Mouse (Mus musculus): Measurements from ENCODE around the gene Fam213b. TPM values are rescaled to one million over a fixed set of nuclear protein-coding genes. Genes with fewer than 3 reads are reported as not detected.

Gene Fam213b
- polyA plus RNA-seq, 1 experiment from 2014 or later: 41.8 TPM

- Histone ChIP-seq H3K4me2 (no peak overlapping the region), H3K9me3 (ENCODE audit: control insufficient read depth, low read length) (no peaks in the 10 kb centered on the region), H3K27me3 (ENCODE audit: control insufficient read depth, insufficient read depth, low read length) (peaks cover 21% of the 10 kb centered on the region), H3K27ac (ENCODE audit: low read depth, low read length) (no peak overlapping the region), H3K9ac (ENCODE audit: low read length) (no peak overlapping the region), H3K4me1 (ENCODE audit: control insufficient read depth, insufficient read depth, low read length) (peaks cover 3% of the 10 kb centered on the region), H3K4me3 (ENCODE audit: low read depth, low read length) (no peak overlapping the region), H3K36me3 (ENCODE audit: control insufficient read depth, insufficient read depth, low read length) (no peaks in the 10 kb centered on the region)
- peak; percentile 77 for DNase-seq (ENCODE audit: low spot score, missing footprints)
- ATAC-seq (ENCODE audit: low FRiP score): no peak
- WGBS: 100% methylated on average over 1 of the region's 1 CpGs
These were observed 46.2 kb downstream of the Fam213b start for GRCm38 (mm10) chr4:154852696-154853095.

Other genes with a start within 250 kb of the Fam213b start
- gene Actrt2, start 231.3 kb downstream of the Fam213b start, polyA plus RNA-seq (2014; fragmentation: Nextera tagmentation; extraction: Ambion mirVana): not detected in 2 replicates
- 0.25 and 0.31 TPM in 2 replicates for gene Ttc34, start 61.7 kb downstream of the Fam213b start, polyA plus RNA-seq (2014; fragmentation: Nextera tagmentation; extraction: Ambion mirVana)
- 0.29 and 0.56 TPM in 2 replicates for gene Mmel1, start 29.6 kb downstream of the Fam213b start, polyA plus RNA-seq (2014; fragmentation: Nextera tagmentation; extraction: Ambion mirVana)
- gene Tnfrsf14, start 29.4 kb upstream of the Fam213b start, polyA plus RNA-seq (2014; fragmentation: Nextera tagmentation; extraction: Ambion mirVana): 0.93 and 1.2 TPM in 2 replicates
- 456 and 535 TPM in 2 replicates for gene Hes5, start 61.8 kb upstream of the Fam213b start, polyA plus RNA-seq (2014; fragmentation: Nextera tagmentation; extraction: Ambion mirVana)
- 37.0 and 40.4 TPM in 2 replicates for gene Pank4, start 65.0 kb upstream of the Fam213b start, polyA plus RNA-seq (2014; fragmentation: Nextera tagmentation; extraction: Ambion mirVana)
- gene Plch2, start 157.6 kb upstream of the Fam213b start, polyA plus RNA-seq (2014; fragmentation: Nextera tagmentation; extraction: Ambion mirVana): 0.81 and 0.85 TPM in 2 replicates
- gene Pex10, start 167.9 kb upstream of the Fam213b start, polyA plus RNA-seq (2014; fragmentation: Nextera tagmentation; extraction: Ambion mirVana): 8.2 and 9.7 TPM in 2 replicates
- gene Rer1, start 187.2 kb upstream of the Fam213b start, polyA plus RNA-seq (2014; fragmentation: Nextera tagmentation; extraction: Ambion mirVana): 152 and 162 TPM in 2 replicates
- gene Morn1, start 187.4 kb upstream of the Fam213b start, polyA plus RNA-seq (2014; fragmentation: Nextera tagmentation; extraction: Ambion mirVana): 4.1 and 5.1 TPM in 2 replicates